Mouse (Mus musculus): ENCODE measurements around the gene Sdk1. TPM values are rescaled to one million over a fixed set of nuclear protein-coding genes. Genes with fewer than 3 reads are reported as not detected.

The Sdk1 gene
- polyA plus RNA-seq, 1 experiment from 2014 or later, result 2.3 TPM

GRCm38 (mm10) chr5:141645671-141646070 lies 404.4 kb downstream of the Sdk1 start:
- Histone ChIP-seq H3K9ac (ENCODE audit: low read length) (no peak overlapping the region), H3K9me3 (ENCODE audit: control insufficient read depth, low read length) (no peaks in the 10 kb centered on the region), H3K36me3 (ENCODE audit: control insufficient read depth, insufficient read depth, low read length) (no peaks in the 10 kb centered on the region), H3K27ac (ENCODE audit: low read depth, low read length) (no peak overlapping the region), H3K27me3 (ENCODE audit: control insufficient read depth, insufficient read depth, low read length) (no peaks in the 10 kb centered on the region), H3K4me2 (ENCODE audit: low read depth) (no peak overlapping the region), H3K4me1 (ENCODE audit: control insufficient read depth, insufficient read depth, low read length) (no peaks in the 10 kb centered on the region), H3K4me3 (ENCODE audit: low read depth, low read length) (no peak overlapping the region)
- ATAC-seq (ENCODE audit: insufficient read depth, low FRiP score, low TSS enrichment), result no peak
- 89% methylated on average over 5 of the region's 5 CpGs for WGBS
- no peak for DNase-seq (ENCODE audit: low spot score)

DNA sequence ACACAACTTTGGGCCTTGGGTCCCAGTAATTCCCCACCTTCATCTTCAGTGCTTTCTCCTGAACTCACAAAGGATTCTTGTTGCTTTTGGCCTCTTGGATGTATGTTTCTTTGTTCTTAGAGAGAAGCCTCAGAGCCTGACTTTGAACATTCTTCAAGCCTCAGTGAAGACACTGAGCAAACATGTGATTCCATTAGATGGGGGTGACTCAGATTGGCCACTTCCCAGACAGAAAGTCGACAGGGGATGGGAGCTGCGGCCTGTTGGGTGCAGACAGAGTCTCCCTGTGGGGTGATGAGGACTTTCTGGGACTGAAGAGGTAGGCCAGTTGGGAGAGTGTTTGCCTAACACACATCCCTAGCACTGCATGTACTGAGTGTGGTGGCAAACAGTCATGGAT lies 405.3 kb downstream of the Sdk1 start:
- H3K9ac ChIP-seq (ENCODE audit: low read length), result no peak overlapping the region
- ATAC-seq (ENCODE audit: insufficient read depth, low FRiP score, low TSS enrichment) (no peak), DNase-seq (ENCODE audit: low spot score) (no peak)
- WGBS, result 63% methylated on average over 2 of the region's 2 CpGs
- no peaks in the 10 kb centered on the region for H3K27me3 ChIP-seq (ENCODE audit: control insufficient read depth, insufficient read depth, low read length)
- H3K9me3 ChIP-seq (ENCODE audit: control insufficient read depth, low read length), result no peaks in the 10 kb centered on the region
- H3K4me2 ChIP-seq (ENCODE audit: low read depth), result no peak overlapping the region
- H3K27ac ChIP-seq (ENCODE audit: low read depth, low read length), result no peak overlapping the region
- no peak overlapping the region for H3K4me3 ChIP-seq (ENCODE audit: low read depth, low read length)
- no peaks in the 10 kb centered on the region for H3K4me1 ChIP-seq (ENCODE audit: control insufficient read depth, insufficient read depth, low read length)
- no peaks in the 10 kb centered on the region for H3K36me3 ChIP-seq (ENCODE audit: control insufficient read depth, insufficient read depth, low read length)

GRCm38 (mm10) chr5:141649831-141650375 lies 408.6 kb downstream of the Sdk1 start:
- Histone ChIP-seq H3K4me1 (ENCODE audit: control insufficient read depth, insufficient read depth, low read length) (no peaks in the 10 kb centered on the region), H3K27ac (ENCODE audit: low read depth, low read length) (no peak overlapping the region), H3K9me3 (ENCODE audit: control insufficient read depth, low read length) (no peaks in the 10 kb centered on the region), H3K27me3 (ENCODE audit: control insufficient read depth, insufficient read depth, low read length) (no peaks in the 10 kb centered on the region), H3K4me2 (ENCODE audit: low read depth) (no peak overlapping the region), H3K4me3 (ENCODE audit: low read depth, low read length) (no peak overlapping the region), H3K9ac (ENCODE audit: low read length) (no peak overlapping the region), H3K36me3 (ENCODE audit: control insufficient read depth, insufficient read depth, low read length) (no peaks in the 10 kb centered on the region)
- 66% methylated on average over 6 of the region's 6 CpGs for WGBS
- no peak for ATAC-seq (ENCODE audit: insufficient read depth, low FRiP score, low TSS enrichment)
- DNase-seq (ENCODE audit: low spot score), result no peak

DNA sequence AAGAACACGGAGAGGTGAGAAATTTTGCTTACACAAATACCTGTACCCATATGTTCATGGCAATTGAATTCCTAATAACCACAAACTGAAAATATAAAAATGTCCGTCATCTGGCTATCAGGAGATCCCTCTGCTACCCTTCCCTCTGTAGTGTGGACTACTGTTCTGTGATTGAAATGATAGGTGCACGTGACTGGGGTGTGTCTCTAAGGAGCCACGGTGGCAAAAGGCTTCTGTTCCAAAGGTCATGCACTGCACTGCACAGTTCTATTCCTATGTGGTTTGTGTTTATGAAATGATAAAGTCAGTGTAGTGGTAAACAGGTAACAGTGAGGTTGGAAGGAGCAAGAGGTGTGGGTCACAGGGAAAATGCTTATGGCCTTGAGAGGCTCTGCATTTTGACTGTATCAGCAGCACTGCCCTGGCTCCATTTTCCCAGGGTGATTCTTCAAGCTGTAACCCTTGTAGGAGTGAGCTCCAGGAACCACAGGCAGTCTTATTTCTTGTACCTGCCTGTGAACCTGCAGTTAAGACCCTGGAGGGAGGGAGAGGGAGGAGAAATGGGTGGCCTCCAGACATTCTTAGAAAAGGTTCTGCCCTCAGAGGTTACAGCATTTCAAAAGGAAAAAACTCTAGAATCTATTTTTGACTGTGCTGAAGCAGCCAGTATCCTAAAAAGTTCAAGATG lies 410.5 kb downstream of the Sdk1 start:
- H3K36me3 ChIP-seq (ENCODE audit: control insufficient read depth, insufficient read depth, low read length), result no peaks in the 10 kb centered on the region
- no peak for DNase-seq (ENCODE audit: low spot score)
- ATAC-seq (ENCODE audit: insufficient read depth, low FRiP score, low TSS enrichment), result no peak
- H3K4me3 ChIP-seq (ENCODE audit: low read depth, low read length), result no peak overlapping the region
- no peaks in the 10 kb centered on the region for H3K9me3 ChIP-seq (ENCODE audit: control insufficient read depth, low read length)
- no peak overlapping the region for H3K4me2 ChIP-seq (ENCODE audit: low read depth)
- no peak overlapping the region for H3K9ac ChIP-seq (ENCODE audit: low read length)
- WGBS, result 88% methylated on average over 4 of the region's 4 CpGs
- H3K4me1 ChIP-seq (ENCODE audit: control insufficient read depth, insufficient read depth, low read length), result no peaks in the 10 kb centered on the region
- no peak overlapping the region for H3K27ac ChIP-seq (ENCODE audit: low read depth, low read length)
- no peaks in the 10 kb centered on the region for H3K27me3 ChIP-seq (ENCODE audit: control insufficient read depth, insufficient read depth, low read length)

DNA sequence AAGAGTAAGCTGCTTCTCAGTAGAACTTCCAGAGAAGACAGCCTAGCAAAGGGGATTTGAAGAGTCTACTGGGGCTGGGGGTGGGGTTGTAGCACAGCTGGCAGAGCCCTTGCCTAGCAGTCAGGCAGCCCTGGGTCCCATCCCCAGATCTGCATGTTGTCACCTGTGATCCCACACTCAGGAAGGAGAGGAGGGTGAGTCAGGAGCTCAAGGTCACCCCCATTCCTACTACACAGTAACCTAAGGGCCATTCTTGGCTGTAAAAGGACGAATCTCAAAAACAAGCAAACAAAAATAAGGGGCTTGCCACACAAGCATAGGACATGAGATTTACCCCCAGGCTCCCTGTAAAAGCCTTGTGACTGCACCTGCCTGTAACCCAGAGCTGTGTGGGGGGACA lies 435.1 kb downstream of the Sdk1 start:
- Histone ChIP-seq H3K9ac (ENCODE audit: low read length) (no peak overlapping the region), H3K27ac (ENCODE audit: low read depth, low read length) (no peak overlapping the region), H3K9me3 (ENCODE audit: control insufficient read depth, low read length) (no peaks in the 10 kb centered on the region), H3K4me1 (ENCODE audit: control insufficient read depth, insufficient read depth, low read length) (no peaks in the 10 kb centered on the region), H3K4me2 (ENCODE audit: low read depth) (no peak overlapping the region), H3K27me3 (ENCODE audit: control insufficient read depth, insufficient read depth, low read length) (no peaks in the 10 kb centered on the region), H3K4me3 (ENCODE audit: low read depth, low read length) (no peak overlapping the region), H3K36me3 (ENCODE audit: control insufficient read depth, insufficient read depth, low read length) (no peaks in the 10 kb centered on the region)
- DNase-seq (ENCODE audit: low spot score) (no peak), ATAC-seq (ENCODE audit: insufficient read depth, low FRiP score, low TSS enrichment) (no peak)
- 85% methylated on average over 1 of the region's 1 CpGs for WGBS

GRCm38 (mm10) chr5:141677034-141677433 lies 435.7 kb downstream of the Sdk1 start:
- ATAC-seq (ENCODE audit: insufficient read depth, low FRiP score, low TSS enrichment), result no peak
- WGBS, result 89% methylated on average over 1 of the region's 1 CpGs
- Histone ChIP-seq H3K9ac (ENCODE audit: low read length) (no peak overlapping the region), H3K27ac (ENCODE audit: low read depth, low read length) (no peak overlapping the region), H3K9me3 (ENCODE audit: control insufficient read depth, low read length) (no peaks in the 10 kb centered on the region), H3K4me3 (ENCODE audit: low read depth, low read length) (no peak overlapping the region), H3K4me2 (ENCODE audit: low read depth) (no peak overlapping the region), H3K36me3 (ENCODE audit: control insufficient read depth, insufficient read depth, low read length) (no peaks in the 10 kb centered on the region), H3K27me3 (ENCODE audit: control insufficient read depth, insufficient read depth, low read length) (no peaks in the 10 kb centered on the region), H3K4me1 (ENCODE audit: control insufficient read depth, insufficient read depth, low read length) (no peaks in the 10 kb centered on the region)
- DNase-seq (ENCODE audit: low spot score), result no peak

- Histone ChIP-seq H3K4me2 (ENCODE audit: low read depth) (no peak overlapping the region), H3K36me3 (ENCODE audit: control insufficient read depth, insufficient read depth, low read length) (no peaks in the 10 kb centered on the region), H3K9ac (ENCODE audit: low read length) (no peak overlapping the region), H3K9me3 (ENCODE audit: control insufficient read depth, low read length) (no peaks in the 10 kb centered on the region), H3K4me1 (ENCODE audit: control insufficient read depth, insufficient read depth, low read length) (no peaks in the 10 kb centered on the region), H3K4me3 (ENCODE audit: low read depth, low read length) (no peak overlapping the region), H3K27me3 (ENCODE audit: control insufficient read depth, insufficient read depth, low read length) (no peaks in the 10 kb centered on the region), H3K27ac (ENCODE audit: low read depth, low read length) (no peak overlapping the region)
- 88% methylated on average over 8 of the region's 8 CpGs for WGBS
- ATAC-seq (ENCODE audit: insufficient read depth, low FRiP score, low TSS enrichment), result no peak
- DNase-seq (ENCODE audit: low spot score), result no peak
Observed at GRCm38 (mm10) chr5:141677841-141678240, 436.6 kb downstream of the Sdk1 start.

DNA sequence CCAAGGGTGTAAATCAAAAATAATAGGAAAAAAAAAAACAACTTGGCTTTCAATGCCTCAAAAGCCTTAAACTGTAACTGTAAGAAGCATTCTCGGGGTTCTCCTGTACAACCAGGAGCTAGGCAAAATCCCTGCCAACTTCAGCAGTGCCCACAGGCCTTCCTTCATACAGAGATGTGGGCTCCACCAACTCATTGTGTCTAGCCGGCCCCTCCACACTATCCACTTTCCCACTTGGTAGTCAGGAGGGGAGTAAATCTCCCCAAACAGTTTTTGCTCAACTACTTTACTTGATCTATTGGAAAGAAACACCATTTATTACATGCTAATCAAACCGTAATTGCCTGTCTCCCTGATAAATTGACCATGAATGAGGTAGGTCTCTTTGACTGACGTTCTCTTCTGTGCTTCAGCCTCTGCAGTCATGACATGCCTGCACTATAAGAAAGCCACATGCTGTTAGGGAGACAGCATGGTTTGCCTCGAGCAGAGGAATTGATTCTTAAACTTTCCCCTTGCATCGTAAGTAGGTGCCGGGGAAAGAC lies 445.7 kb downstream of the Sdk1 start:
- no peaks in the 10 kb centered on the region for H3K4me1 ChIP-seq (ENCODE audit: control insufficient read depth, insufficient read depth, low read length)
- ATAC-seq (ENCODE audit: insufficient read depth, low FRiP score, low TSS enrichment) (no peak), DNase-seq (ENCODE audit: low spot score) (no peak)
- H3K4me3 ChIP-seq (ENCODE audit: low read depth, low read length), result no peak overlapping the region
- WGBS, result 59% methylated on average over 7 of the region's 7 CpGs
- no peaks in the 10 kb centered on the region for H3K27me3 ChIP-seq (ENCODE audit: control insufficient read depth, insufficient read depth, low read length)
- no peaks in the 10 kb centered on the region for H3K9me3 ChIP-seq (ENCODE audit: control insufficient read depth, low read length)
- H3K9ac ChIP-seq (ENCODE audit: low read length), result no peak overlapping the region
- H3K36me3 ChIP-seq (ENCODE audit: control insufficient read depth, insufficient read depth, low read length), result no peaks in the 10 kb centered on the region
- H3K27ac ChIP-seq (ENCODE audit: low read depth, low read length), result no peak overlapping the region
- no peak overlapping the region for H3K4me2 ChIP-seq (ENCODE audit: low read depth)

DNA sequence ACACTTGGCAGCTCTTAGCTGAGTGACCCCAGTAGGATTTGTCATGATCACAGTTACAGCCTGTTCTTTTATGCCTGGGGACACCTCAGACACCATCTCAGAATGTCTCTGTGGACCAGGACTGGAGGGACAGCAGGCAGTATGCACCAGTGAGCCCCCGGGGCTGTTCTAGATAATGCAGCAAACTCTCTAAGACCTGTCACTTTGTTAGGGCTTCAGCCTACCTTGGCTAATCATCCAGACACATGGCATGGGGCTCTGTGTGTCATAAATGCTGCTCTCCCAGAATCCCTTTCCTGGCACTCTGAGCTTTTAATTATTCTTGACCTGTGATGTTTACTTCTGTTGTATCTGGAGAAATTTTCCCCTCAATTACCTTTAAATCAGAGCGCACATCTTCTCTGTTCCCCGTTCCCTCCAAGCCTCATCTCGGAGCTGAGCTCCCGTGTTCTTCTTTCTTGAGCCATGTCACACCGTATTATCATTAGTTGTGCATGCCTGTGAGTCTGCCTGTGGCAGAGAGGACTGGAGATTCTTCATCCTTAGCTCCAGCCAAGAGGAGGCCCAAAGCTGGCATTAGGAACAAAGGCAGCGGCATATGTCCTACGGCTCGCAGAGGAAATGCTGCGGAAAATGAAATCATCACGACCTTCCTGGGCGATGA lies 448.3 kb downstream of the Sdk1 start:
- Histone ChIP-seq H3K9ac (ENCODE audit: low read length) (no peak overlapping the region), H3K4me3 (ENCODE audit: low read depth, low read length) (no peak overlapping the region), H3K9me3 (ENCODE audit: control insufficient read depth, low read length) (no peaks in the 10 kb centered on the region), H3K36me3 (ENCODE audit: control insufficient read depth, insufficient read depth, low read length) (no peaks in the 10 kb centered on the region), H3K27me3 (ENCODE audit: control insufficient read depth, insufficient read depth, low read length) (no peaks in the 10 kb centered on the region), H3K4me1 (ENCODE audit: control insufficient read depth, insufficient read depth, low read length) (0 out of 2 replicates have a peak, but pooled peaks cover 2% of the 10 kb centered on the region), H3K27ac (ENCODE audit: low read depth, low read length) (no peak overlapping the region), H3K4me2 (ENCODE audit: low read depth) (no peak overlapping the region)
- WGBS, result 88% methylated on average over 12 of the region's 12 CpGs
- ATAC-seq (ENCODE audit: insufficient read depth, low FRiP score, low TSS enrichment) (no peak), DNase-seq (ENCODE audit: low spot score) (no peak)
